Mouse (Mus musculus): Measurements from ENCODE around the gene Cd151.

- TF ChIP-seq CTCF (IDR thresholded peaks at IDR 0.05; ENCODE audit: insufficient read depth, low read depth, low read length), result no peak
- no peak for TF ChIP-seq POLR2A (IDR thresholded peaks at IDR 0.05; ENCODE audit: insufficient read depth, low read depth, low read length)
Observed at GRCm38 (mm10) chr7:141518296-141518695, 51.1 kb downstream of the Cd151 start.

Data from olfactory bulb, adult 2 months (tissue).